14 mouse cellular contexts compared by ENCODE assay signal in the genomic region with DNA sequence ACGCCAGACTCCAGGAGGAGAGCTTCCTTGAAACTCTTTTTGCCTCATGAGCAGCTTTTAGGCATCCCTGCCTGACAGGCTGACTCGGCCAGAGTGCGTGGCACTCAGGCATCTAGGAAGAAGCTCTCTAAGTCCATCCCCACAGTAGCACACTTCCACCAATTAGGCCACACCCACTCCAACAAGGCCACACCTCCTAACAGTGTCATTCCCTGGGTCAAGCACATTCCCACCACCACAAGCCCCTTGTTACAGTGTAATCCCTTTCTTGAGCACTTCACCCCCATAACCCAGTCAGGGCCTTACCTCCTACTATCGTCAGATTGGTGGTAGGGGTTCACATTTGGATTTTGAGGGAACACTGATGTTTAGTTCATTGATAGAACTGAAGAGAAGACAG.
"Had no signal": no experiment of that assay in that cellular context is flagged by ENCODE, and none has a peak within 500 bp of the region (broad histone marks: within the 10 kb centered on the region; RNA-seq: fewer than 3 reads in every experiment).

No protein-coding gene starts in this region.

- H3K27me3 ChIP-seq: limb, embryonic 15.5 days; liver, embryonic 12.5 days; neural tube, embryonic 13.5 days; stomach, embryonic 15.5 days had no signal

- H3K27ac ChIP-seq: limb, embryonic 15.5 days; liver, embryonic 12.5 days; neural tube, embryonic 13.5 days; stomach, embryonic 15.5 days had no signal

- DNase-seq: kidney, adult 8-10 months; kidney, postnatal 25 days; layer of hippocampus, adult 9-11 months; layer of hippocampus, postnatal 36 days; lung, adult 18-20 months; retina, postnatal 1 day; right cerebral cortex, postnatal 14 days; thymus, adult 2 months; thymus, postnatal 36 days had no signal

- H3K4me2 ChIP-seq: limb, embryonic 15.5 days; liver, embryonic 12.5 days; neural tube, embryonic 13.5 days; stomach, embryonic 15.5 days had no signal

- H3K9me3 ChIP-seq: limb, embryonic 15.5 days; liver, embryonic 12.5 days; neural tube, embryonic 13.5 days; stomach, embryonic 15.5 days had no signal

- ATAC-seq: liver, embryonic 12.5 days had no signal

- H3K36me3 ChIP-seq: limb, embryonic 15.5 days; liver, embryonic 12.5 days; neural tube, embryonic 13.5 days; stomach, embryonic 15.5 days had no signal

- H3K9ac ChIP-seq: limb, embryonic 15.5 days; liver, embryonic 12.5 days; neural tube, embryonic 13.5 days; stomach, embryonic 15.5 days had no signal

- H3K4me3 ChIP-seq: limb, embryonic 15.5 days; liver, embryonic 12.5 days; myocyte; neural tube, embryonic 13.5 days; stomach, embryonic 15.5 days had no signal

- H3K4me1 ChIP-seq: limb, embryonic 15.5 days; liver, embryonic 12.5 days; stomach, embryonic 15.5 days had no signal
